Comparison of ENCODE assay signal across 8 mouse cellular contexts in the genomic region with DNA sequence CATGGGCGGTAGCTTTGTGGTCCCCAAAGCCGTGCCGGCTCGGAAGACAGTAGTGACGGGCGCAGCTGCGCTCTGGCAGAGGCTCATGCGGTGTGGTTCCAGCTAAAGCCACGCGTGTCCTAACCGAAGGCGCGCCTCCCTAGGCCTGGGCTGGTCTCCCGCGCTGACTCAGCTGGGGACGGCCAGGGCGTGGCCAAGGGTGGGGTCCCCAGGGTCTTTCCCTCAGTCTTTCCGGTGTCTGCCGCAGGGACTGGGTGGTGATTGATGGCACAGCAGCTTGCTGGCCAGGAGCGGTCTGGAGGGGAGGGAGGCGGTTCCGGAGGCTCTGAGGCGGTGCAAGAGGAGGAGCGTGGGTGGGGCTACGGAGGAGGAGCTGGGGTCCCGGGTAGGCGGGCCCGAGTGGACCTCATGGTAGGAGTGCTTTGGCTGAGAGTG. TPM values are rescaled to one million over a fixed set of nuclear protein-coding genes. Genes with fewer than 3 reads are reported as not detected.
DNase-seq lines count a peak whose midpoint lies in the region; ATAC-seq lines count a peak whose summit lies in the region.

No protein-coding gene starts in this region.

- peaks cover 31% of the 10 kb centered on the region for H3K27me3 ChIP-seq in hindbrain, embryonic 13.5 days

- peak overlapping the region; percentile 68 for H3K9ac ChIP-seq in hindbrain, embryonic 13.5 days

- no peaks in the 10 kb centered on the region for H3K9me3 ChIP-seq in hindbrain, embryonic 13.5 days

- under 1% methylated on average over 28 of the region's 28 CpGs for WGBS in hindbrain, embryonic 13.5 days

- DNase-seq in Muller cell, postnatal 12 days (ENCODE audit: inconsistent ontology term): peak; percentile 98
- peak; percentile 36 for DNase-seq in cerebellum, adult 9-11 months
- DNase-seq in frontal cortex, postnatal 14 days (ENCODE audit: low spot score in 2 of 2): peak; percentile 69 to 77
- DNase-seq in left cerebral cortex, adult 11 months (ENCODE audit: low spot score): peak; percentile 58
- DNase-seq in lung, postnatal 4 days: peak; percentile 97
- DNase-seq in retina, postnatal 7 days (ENCODE audit: low read depth, low spot score): peak; percentile 43
- DNase-seq in urinary bladder, adult 18-20 months (ENCODE audit: low spot score in 2 of 2): peak; percentile 93 to 95

- peak; percentile 93 for ATAC-seq in hindbrain, embryonic 13.5 days (ENCODE audit: low FRiP score)

- no peaks in the 10 kb centered on the region for H3K36me3 ChIP-seq in hindbrain, embryonic 13.5 days

- peak overlapping the region; percentile 49 for H3K4me3 ChIP-seq in hindbrain, embryonic 13.5 days

- no peak overlapping the region for H3K27ac ChIP-seq in hindbrain, embryonic 13.5 days

- H3K4me1 ChIP-seq in hindbrain, embryonic 13.5 days (replicated peaks): peaks cover 23% of the 10 kb centered on the region

- H3K4me2 ChIP-seq in hindbrain, embryonic 13.5 days: peak overlapping the region; percentile 97

RNA-seq across cellular contexts. Expression of a gene that starts 54.2 kb away (rescaled TPM):
- polyA plus RNA-seq in hindbrain, embryonic 13.5 days (2015; fragmentation: Nextera tagmentation; extraction: Ambion mirVana): 35.5 and 39.1 TPM in 2 replicates

Comparison
In these comparisons a context has a peak if more than half of its experiments do, and no peak if none do; other contexts are left out.
1. DNase-seq: peak in every context shown above with its lines; median percentile 98 in Muller cell, postnatal 12 days; 97 in lung, postnatal 4 days; 94 in urinary bladder, adult 18-20 months; 73 in frontal cortex, postnatal 14 days; 58 in left cerebral cortex, adult 11 months; 43 in retina, postnatal 7 days; 36 in cerebellum, adult 9-11 months.